Mouse (Mus musculus) limb, embryonic 14.5 days (tissue): ENCODE measurements around the gene Ephb2. TPM values are rescaled to one million over a fixed set of nuclear protein-coding genes. Genes with fewer than 3 reads are reported as not detected.

Source experiments
- ATAC-seq: fragments of 200-750 bp; cut with Nextera tagmentation; 2 replicates; pipeline ENCODE4 v1.8.0; 2017; ENCODE audit warnings: low read depth, moderate number of reproducible peaks, moderate TSS enrichment; ENCODE audit not compliant: low FRiP score
- DNase-seq: peaks from one replicate; pipeline ENCODE4 v3.0.0-alpha.2; 2015; ENCODE audit warnings: low spot score
- H3K27ac ChIP-seq: fragments of 300-500 bp; sonication (generic); replicated peaks from 2 replicates; pipeline ENCODE4 v1.5.1; 2014; ENCODE audit warnings: low read depth, mild to moderate bottlenecking, low read length, moderate library complexity, mixed read lengths
- H3K27me3 ChIP-seq: fragments of 300-500 bp; sonication (generic); 2 replicates; pipeline ENCODE4 v1.6.1; 2014; ENCODE audit warnings: low read length, mixed read lengths; ENCODE audit not compliant: control insufficient read depth, insufficient read depth
- H3K36me3 ChIP-seq: fragments of 300-500 bp; sonication (generic); 2 replicates; pipeline ENCODE4 v1.6.1; 2014; ENCODE audit warnings: mild to moderate bottlenecking, low read length, moderate library complexity, mixed read lengths; ENCODE audit not compliant: control insufficient read depth, insufficient read depth
- H3K4me1 ChIP-seq: fragments of 300-500 bp; sonication (generic); 2 replicates; pipeline ENCODE4 v1.6.1; 2014; ENCODE audit warnings: antibody characterized with exemption, low read length, mixed read lengths; ENCODE audit not compliant: control insufficient read depth, insufficient read depth
- H3K4me2 ChIP-seq: fragments of 300-500 bp; sonication (generic); replicated peaks from 2 replicates; pipeline ENCODE4 v1.6.1; 2014; ENCODE audit warnings: low read depth, mild to moderate bottlenecking, low read length, moderate library complexity; ENCODE audit not compliant: severe bottlenecking
- H3K4me3 ChIP-seq: fragments of 300-500 bp; sonication (generic); replicated peaks from 2 replicates; pipeline ENCODE4 v1.5.1; 2014; ENCODE audit warnings: low read length
- H3K9ac ChIP-seq: fragments of 300-500 bp; sonication (generic); 2 replicates; pipeline ENCODE4 v1.6.1; 2014; ENCODE audit warnings: mild to moderate bottlenecking, low read depth, low read length, moderate library complexity; ENCODE audit not compliant: severe bottlenecking
- H3K9me3 ChIP-seq: fragments of 300-500 bp; sonication (generic); 2 replicates; pipeline ENCODE4 v1.6.1; 2016; ENCODE audit warnings: low read length; ENCODE audit not compliant: control insufficient read depth
- POLR2A ChIP-seq: fragments of 200-500 bp; IDR thresholded peaks from 2 replicates; pipeline ENCODE4 v1.8.0; 2012; ENCODE audit warnings: inconsistent platforms, mild to moderate bottlenecking, moderate library complexity, borderline replicate concordance; ENCODE audit not compliant: insufficient read depth, insufficient read length; ENCODE audit errors: extremely low read depth
- WGBS: fragments of 180-500 bp; shearing (Covaris S2); extraction: QIAGEN DNeasy Blood & Tissue Kit; methylation state at CpG from one replicate; pipeline ENCODE4 v1.1.7; 2014; 5-methylcytosine and 5-hydroxymethylcytosine counted together
- polyA plus RNA-seq, 2 experiments: library from polyadenylated mRNA; depleted of rRNA in 1 of 2; stranded (reverse) in 1 of 2; unstranded in 1 of 2; fragments of >200 nt; fragmentation: Nextera tagmentation in 1 of 2; extraction: Ambion mirVana in 1 of 2; gene quantifications; 2 replicates each; pipeline versions ENCODE4 v1.2.1 to v1.2.3; 2012 to 2014

Gene Ephb2
- polyA plus RNA-seq, 2 experiments = 17.9 to 45.2 TPM

GRCm38 (mm10) chr4:136726941-136727340, 108.8 kb downstream of the Ephb2 start:
- H3K4me3 ChIP-seq = no peak overlapping the region
- no peaks in the 10 kb centered on the region for H3K27me3 ChIP-seq
- H3K9ac ChIP-seq = no peak overlapping the region
- 74% methylated on average over 8 of the region's 8 CpGs for WGBS
- H3K4me1 ChIP-seq = peaks cover 22% of the 10 kb centered on the region
- no peak for ATAC-seq
- no peaks in the 10 kb centered on the region for H3K36me3 ChIP-seq
- DNase-seq = no peak
- no peak for TF ChIP-seq POLR2A
- no peak overlapping the region for H3K4me2 ChIP-seq
- H3K9me3 ChIP-seq = no peaks in the 10 kb centered on the region
- H3K27ac ChIP-seq = no peak overlapping the region

GRCm38 (mm10) chr4:136724731-136725130, 111.1 kb downstream of the Ephb2 start:
- Histone ChIP-seq H3K27ac (no peak overlapping the region), H3K4me2 (peak overlapping the region; percentile 25; the same call in 1 of the 2 replicates), H3K9me3 (no peaks in the 10 kb centered on the region), H3K36me3 (no peaks in the 10 kb centered on the region), H3K4me1 (peaks cover 21% of the 10 kb centered on the region), H3K4me3 (no peak overlapping the region), H3K9ac (peak overlapping the region; percentile 12; the same call in 1 of the 2 replicates), H3K27me3 (no peaks in the 10 kb centered on the region)
- DNase-seq = peak; percentile 73
- WGBS = 23% methylated on average over 17 of the region's 17 CpGs
- ATAC-seq = peak; percentile 88
- TF ChIP-seq POLR2A = no peak

GRCm38 (mm10) chr4:136722361-136723082, 113.3 kb downstream of the Ephb2 start:
- no peak for TF ChIP-seq POLR2A
- 40% methylated on average over 17 of the region's 17 CpGs for WGBS
- Histone ChIP-seq H3K27ac (no peak overlapping the region), H3K4me2 (no peak overlapping the region), H3K27me3 (no peaks in the 10 kb centered on the region), H3K9ac (no peak overlapping the region), H3K4me3 (no peak overlapping the region), H3K4me1 (peaks cover 21% of the 10 kb centered on the region), H3K36me3 (no peaks in the 10 kb centered on the region), H3K9me3 (no peaks in the 10 kb centered on the region)
- no peak for DNase-seq
- ATAC-seq = no peak

GRCm38 (mm10) chr4:136721937-136722336, 113.9 kb downstream of the Ephb2 start:
- ATAC-seq (no peak), DNase-seq (no peak)
- no peaks in the 10 kb centered on the region for H3K36me3 ChIP-seq
- peaks cover 21% of the 10 kb centered on the region for H3K4me1 ChIP-seq
- no peak overlapping the region for H3K4me2 ChIP-seq
- H3K9ac ChIP-seq = no peak overlapping the region
- no peaks in the 10 kb centered on the region for H3K27me3 ChIP-seq
- no peaks in the 10 kb centered on the region for H3K9me3 ChIP-seq
- no peak overlapping the region for H3K27ac ChIP-seq
- TF ChIP-seq POLR2A = no peak
- H3K4me3 ChIP-seq = no peak overlapping the region
- WGBS = 45% methylated on average over 3 of the region's 3 CpGs

- no peak overlapping the region for H3K27ac ChIP-seq
- 77% methylated on average over 9 of the region's 9 CpGs for WGBS
- H3K27me3 ChIP-seq = no peaks in the 10 kb centered on the region
- no peak overlapping the region for H3K4me2 ChIP-seq
- ATAC-seq (no peak), DNase-seq (no peak)
- peaks cover 17% of the 10 kb centered on the region for H3K4me1 ChIP-seq
- no peak overlapping the region for H3K4me3 ChIP-seq
- no peaks in the 10 kb centered on the region for H3K9me3 ChIP-seq
- no peak overlapping the region for H3K9ac ChIP-seq
- H3K36me3 ChIP-seq = no peaks in the 10 kb centered on the region; the same call in 1 of the 2 replicates
- no peak for TF ChIP-seq POLR2A
Measured at GRCm38 (mm10) chr4:136720025-136720424, 115.8 kb downstream of the Ephb2 start.
